Mouse (Mus musculus): ENCODE data around the gene Il5. TPM values are rescaled to one million over a fixed set of nuclear protein-coding genes. Genes with fewer than 3 reads are reported as not detected.
A peak's percentile ranks its signal among the peaks of the same experiment; 100 is the strongest.

The Il5 gene
- total RNA-seq, 2 experiments from 2014 or later, result not detected

DNA sequence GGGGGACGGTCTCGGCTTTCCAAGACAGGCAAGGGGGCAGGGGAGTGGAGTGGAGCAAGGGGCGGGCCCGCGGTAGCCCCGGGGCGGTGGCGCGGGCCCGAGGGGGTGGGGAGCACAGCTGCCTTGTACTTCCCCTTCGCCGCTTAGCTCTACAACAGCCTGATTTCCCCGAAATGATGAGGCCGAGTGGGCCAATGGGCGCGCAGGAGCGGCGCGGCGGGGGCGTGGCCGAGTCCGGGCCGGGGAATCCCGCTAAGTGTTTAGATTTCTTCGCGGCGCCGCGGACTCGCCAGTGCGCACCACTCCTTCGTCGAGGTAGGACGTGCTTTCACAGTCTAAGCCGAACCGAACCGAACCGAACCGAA lies 49.1 kb downstream of the Il5 start, which contains the start of gene Irf1:
Gene Irf1, plus strand, starts transcription at position 255 of the 365 bp plus-strand sequence.
- ATAC-seq (replicated peaks; ENCODE audit: poor library complexity), result peak; percentile 85

DNA sequence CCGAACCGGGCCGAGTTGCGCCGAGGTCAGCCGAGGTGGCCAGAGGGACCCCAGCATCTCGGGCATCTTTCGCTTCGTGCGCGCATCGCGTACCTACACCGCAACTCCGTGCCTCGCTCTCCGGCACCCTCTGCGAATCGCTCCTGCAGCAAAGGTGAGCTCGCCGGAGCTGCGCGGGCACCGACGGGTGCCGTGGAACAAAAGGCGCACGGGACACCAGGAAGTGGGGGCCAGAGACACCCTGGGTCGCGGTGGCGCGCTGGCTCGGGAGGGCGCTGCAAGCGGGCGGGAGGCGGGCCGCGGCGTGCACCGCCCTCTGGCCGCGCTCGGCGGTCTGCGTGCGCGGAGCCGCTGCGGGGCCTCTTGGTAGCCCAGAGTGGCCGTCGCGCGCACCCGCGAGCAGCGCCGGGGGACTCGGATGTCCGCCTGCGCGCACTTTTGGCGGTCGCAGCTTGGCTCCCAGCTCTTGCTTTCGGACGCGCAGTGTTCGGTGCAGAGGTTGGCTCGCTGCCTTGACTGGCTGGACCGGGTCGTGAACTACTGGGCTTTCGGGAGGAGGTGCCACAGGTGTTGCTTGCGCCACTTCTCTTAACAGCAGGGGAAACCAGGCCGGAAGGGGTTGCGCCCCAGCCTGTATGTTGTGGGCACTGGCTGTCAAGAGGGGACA lies 49.7 kb downstream of the Il5 start:
- ATAC-seq (replicated peaks; ENCODE audit: poor library complexity), result peak; percentile 32

DNA sequence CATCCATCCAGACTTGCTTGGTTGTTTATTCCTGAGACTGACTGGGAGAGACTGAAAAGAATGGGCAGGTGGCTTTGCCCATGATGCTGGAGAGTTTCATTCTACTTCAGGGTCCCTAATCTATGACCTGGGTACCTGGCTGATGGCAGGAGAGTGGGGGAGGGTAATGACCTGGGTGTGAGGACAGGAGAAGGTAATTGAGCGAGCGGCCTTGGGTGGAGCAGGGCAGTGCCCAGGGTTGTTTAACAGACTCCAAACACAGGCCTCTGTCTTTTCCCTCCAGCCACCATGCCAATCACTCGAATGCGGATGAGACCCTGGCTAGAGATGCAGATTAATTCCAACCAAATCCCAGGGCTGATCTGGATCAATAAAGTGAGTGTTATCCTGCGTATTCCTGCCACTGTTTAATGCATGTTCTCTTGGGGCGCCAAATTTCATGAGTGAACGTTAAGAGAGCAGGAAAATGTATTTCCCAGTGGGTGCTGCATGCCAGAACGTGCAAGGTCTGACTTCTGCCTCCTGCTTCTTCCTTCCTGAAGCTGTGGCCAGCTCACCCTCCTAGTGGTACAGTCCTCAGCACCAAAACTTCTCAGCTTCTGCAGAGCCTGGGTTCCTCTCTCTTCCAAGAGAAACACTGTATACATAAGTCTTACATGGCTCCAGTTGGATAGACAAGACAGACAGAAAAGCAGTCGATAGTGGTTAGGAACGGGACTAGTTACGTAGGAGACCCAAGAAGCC lies 50.6 kb downstream of the Il5 start:
- no peak for ATAC-seq (replicated peaks; ENCODE audit: poor library complexity)

DNA sequence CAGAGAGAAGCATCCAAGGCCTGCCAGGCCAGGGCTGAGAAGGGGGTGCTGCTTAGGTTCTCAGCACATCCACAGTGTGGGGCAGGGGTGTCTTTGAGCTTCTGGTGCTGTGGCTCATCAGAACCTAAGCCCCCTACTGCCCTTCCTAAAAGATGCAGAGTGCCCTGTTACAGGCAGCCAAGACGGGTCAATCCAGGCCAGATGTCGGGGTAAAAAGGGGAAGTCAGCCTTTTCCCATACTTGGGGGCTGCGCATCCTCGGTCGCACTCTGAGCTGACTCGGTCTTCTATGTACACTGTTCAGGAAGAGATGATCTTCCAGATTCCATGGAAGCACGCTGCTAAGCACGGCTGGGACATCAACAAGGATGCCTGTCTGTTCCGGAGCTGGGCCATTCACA lies 51.9 kb downstream of the Il5 start:
- peak; percentile 27 for ATAC-seq (replicated peaks; ENCODE audit: poor library complexity)

DNA sequence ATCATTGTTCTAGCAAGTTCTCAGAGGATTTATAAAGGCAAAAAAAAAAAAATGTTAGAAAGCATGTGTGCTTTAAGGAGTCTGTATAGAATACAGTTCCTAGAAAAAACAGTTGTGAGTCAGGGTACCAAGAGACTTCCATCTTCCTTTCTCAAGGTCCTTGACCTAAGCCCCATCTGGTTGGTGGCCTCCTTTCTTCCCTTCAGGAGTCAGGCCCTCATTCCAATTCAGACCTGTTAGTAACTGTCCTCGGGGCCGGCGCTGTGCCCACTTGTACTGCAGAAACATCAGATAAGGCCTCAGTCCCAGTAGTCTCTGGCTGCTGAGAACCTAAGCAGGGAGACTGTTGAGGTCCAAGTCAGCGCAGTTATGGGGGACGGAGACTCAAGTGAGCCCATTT lies 52.5 kb downstream of the Il5 start, which contains the start of gene Gm17334:
Gene Gm17334, minus strand, starts transcription at position 101 of the 400 bp plus-strand sequence.
- no peak for ATAC-seq (replicated peaks; ENCODE audit: poor library complexity)

DNA sequence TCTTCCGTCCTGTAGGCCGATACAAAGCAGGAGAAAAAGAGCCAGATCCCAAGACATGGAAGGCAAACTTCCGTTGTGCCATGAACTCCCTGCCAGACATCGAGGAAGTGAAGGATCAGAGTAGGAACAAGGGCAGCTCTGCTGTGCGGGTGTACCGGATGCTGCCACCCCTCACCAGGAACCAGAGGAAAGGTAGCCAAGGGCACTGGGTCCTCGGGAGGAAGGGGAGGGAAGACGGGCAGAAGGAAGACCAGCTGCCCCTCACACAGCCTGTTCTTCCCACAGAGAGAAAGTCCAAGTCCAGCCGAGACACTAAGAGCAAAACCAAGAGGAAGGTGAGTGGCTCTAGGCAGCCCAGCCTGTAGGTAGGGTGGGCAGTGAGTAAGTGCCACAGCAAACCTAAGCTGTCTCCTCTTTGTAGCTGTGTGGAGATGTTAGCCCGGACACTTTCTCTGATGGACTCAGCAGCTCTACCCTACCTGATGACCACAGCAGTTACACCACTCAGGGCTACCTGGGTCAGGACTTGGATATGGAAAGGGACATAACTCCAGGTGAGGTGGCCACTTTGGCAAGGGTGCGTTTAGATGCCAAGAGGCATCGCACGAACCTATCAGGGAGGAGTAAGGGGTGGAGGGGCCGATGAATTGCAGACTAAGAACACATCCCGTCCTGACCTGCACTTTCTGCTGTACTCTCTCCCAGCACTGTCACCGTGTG lies 53.2 kb downstream of the Il5 start:
- no peak for ATAC-seq (replicated peaks; ENCODE audit: poor library complexity)

Other genes starting within 250 kb of the Il5 start
- gene Gm9945, start 240.6 kb upstream of the Il5 start, total RNA-seq (2015), result not detected in 2 replicates
- gene Gm9945, start 240.6 kb upstream of the Il5 start, total RNA-seq (2017), result not detected in 2 replicates
- 0.73 and 0.79 TPM in 2 replicates for gene Sowaha, start 240.5 kb upstream of the Il5 start, total RNA-seq (2015)
- 0.29 and 0.91 TPM in 2 replicates for gene Sowaha, start 240.5 kb upstream of the Il5 start, total RNA-seq (2017)
- 15.5 and 27.3 TPM in 2 replicates for gene Sept8, start 201.5 kb upstream of the Il5 start, total RNA-seq (2015)
- 11.0 and 24.6 TPM in 2 replicates for gene Sept8, start 201.5 kb upstream of the Il5 start, total RNA-seq (2017)
- gene Kif3a, start 153.4 kb upstream of the Il5 start, total RNA-seq (2015), result 3.9 TPM in 2 replicates
- 6.2 and 9.1 TPM in 2 replicates for gene Kif3a, start 153.4 kb upstream of the Il5 start, total RNA-seq (2017)
- not detected in 2 replicates for gene Il4, start 102.1 kb upstream of the Il5 start, total RNA-seq (2015)
- gene Il4, start 102.1 kb upstream of the Il5 start, total RNA-seq (2017), result not detected in 2 replicates
- gene Il13, start 86.1 kb upstream of the Il5 start, total RNA-seq (2015), result not detected in 2 replicates
- gene Il13, start 86.1 kb upstream of the Il5 start, total RNA-seq (2017), result not detected in 2 replicates
- gene Rad50, start 13.5 kb upstream of the Il5 start, total RNA-seq (2015), result 49.3 and 57.7 TPM in 2 replicates
- 66.5 and 79.1 TPM in 2 replicates for gene Rad50, start 13.5 kb upstream of the Il5 start, total RNA-seq (2017)
- gene Irf1, start 49.2 kb downstream of the Il5 start, total RNA-seq (2015), result 25.0 and 29.8 TPM in 2 replicates
- 32.9 and 46.8 TPM in 2 replicates for gene Irf1, start 49.2 kb downstream of the Il5 start, total RNA-seq (2017)
- gene Gm17334, start 52.4 kb downstream of the Il5 start, total RNA-seq (2015), result not detected in 2 replicates
- gene Gm17334, start 52.4 kb downstream of the Il5 start, total RNA-seq (2017), result 0.37 TPM in 1 of 2 replicates, not detected in the other
- 0.93 and 2.4 TPM in 2 replicates for gene Gm12216, start 138.5 kb downstream of the Il5 start, total RNA-seq (2015)
- gene Gm12216, start 138.5 kb downstream of the Il5 start, total RNA-seq (2017), result 0.21 and 2.2 TPM in 2 replicates
- 8.3 and 11.3 TPM in 2 replicates for gene Slc22a5, start 170.9 kb downstream of the Il5 start, total RNA-seq (2015)
- 8.0 and 12.7 TPM in 2 replicates for gene Slc22a5, start 170.9 kb downstream of the Il5 start, total RNA-seq (2017)

Data from megakaryocyte progenitor cell, adult 5-6 weeks (primary cell).